Mouse (Mus musculus) hindbrain, embryonic 13.5 days (tissue): Measurements from ENCODE around the gene Pcgf3. TPM values are rescaled to one million over a fixed set of nuclear protein-coding genes. Genes with fewer than 3 reads are reported as not detected.

Source experiments
- ATAC-seq: fragments of 200-750 bp; cut with Nextera tagmentation; 2 replicates; pipeline ENCODE4 v1.8.0; 2017; ENCODE audit warnings: moderate TSS enrichment; ENCODE audit not compliant: low FRiP score
- H3K27ac ChIP-seq: fragments of 300-500 bp; sonication (generic); 2 replicates; pipeline ENCODE4 v1.5.1; 2015; ENCODE audit warnings: inconsistent platforms, mild to moderate bottlenecking, moderate library complexity
- H3K27me3 ChIP-seq: fragments of 300-500 bp; sonication (generic); 2 replicates; pipeline ENCODE4 v1.6.1; 2015; ENCODE audit warnings: mild to moderate bottlenecking, inconsistent platforms
- H3K36me3 ChIP-seq: fragments of 300-500 bp; sonication (generic); 2 replicates; pipeline ENCODE4 v1.6.1; 2015; ENCODE audit warnings: mild to moderate bottlenecking, inconsistent platforms
- H3K4me1 ChIP-seq: fragments of 300-500 bp; sonication (generic); replicated peaks from 2 replicates; pipeline ENCODE4 v1.6.1; 2015; ENCODE audit warnings: inconsistent platforms
- H3K4me2 ChIP-seq: fragments of 300-500 bp; sonication (generic); 2 replicates; pipeline ENCODE4 v1.6.1; 2015; ENCODE audit warnings: inconsistent platforms, mild to moderate bottlenecking, moderate library complexity
- H3K4me3 ChIP-seq: fragments of 300-500 bp; sonication (generic); 2 replicates; pipeline ENCODE4 v1.5.1; 2015; ENCODE audit warnings: mild to moderate bottlenecking, inconsistent platforms
- H3K9ac ChIP-seq: fragments of 300-500 bp; sonication (generic); 2 replicates; pipeline ENCODE4 v1.6.1; 2015; ENCODE audit warnings: mild to moderate bottlenecking, inconsistent platforms
- H3K9me3 ChIP-seq: fragments of 300-500 bp; sonication (generic); 2 replicates; pipeline ENCODE4 v1.6.1; 2016; ENCODE audit warnings: inconsistent platforms
- WGBS: fragments of 180-500 bp; shearing (Covaris S2); methylation state at CpG from one replicate; pipeline ENCODE4 v1.1.7; 2015; 5-methylcytosine and 5-hydroxymethylcytosine counted together
- polyA plus RNA-seq: library from polyadenylated mRNA; unstranded; fragments of >200 nt; fragmentation: Nextera tagmentation; extraction: Ambion mirVana; gene quantifications from 2 replicates; pipeline ENCODE4 v1.2.1, GENCODE M21; 2015

Pcgf3 gene
- polyA plus RNA-seq, 1 experiment from 2014 or later: 27.8 TPM

- no peak overlapping the region for H3K4me3 ChIP-seq
- no peak overlapping the region for H3K9ac ChIP-seq
- H3K27ac ChIP-seq: no peak overlapping the region
- peaks cover 8% of the 10 kb centered on the region; the same call in 1 of the 2 replicates for H3K4me1 ChIP-seq
- H3K27me3 ChIP-seq: peaks cover 26% of the 10 kb centered on the region
- no peak overlapping the region for H3K4me2 ChIP-seq
- WGBS: 84% methylated on average over 8 of the region's 8 CpGs
- ATAC-seq: no peak
- no peaks in the 10 kb centered on the region for H3K36me3 ChIP-seq
- H3K9me3 ChIP-seq: no peaks in the 10 kb centered on the region
Measured at GRCm38 (mm10) chr5:108450837-108451540, 10.0 kb upstream of the Pcgf3 start.

- no peak overlapping the region for H3K4me3 ChIP-seq
- WGBS: 87% methylated on average over 1 of the region's 1 CpGs
- H3K4me1 ChIP-seq: peaks cover 8% of the 10 kb centered on the region; the same call in 1 of the 2 replicates
- no peak overlapping the region for H3K9ac ChIP-seq
- no peaks in the 10 kb centered on the region for H3K9me3 ChIP-seq
- peaks cover 26% of the 10 kb centered on the region for H3K27me3 ChIP-seq
- ATAC-seq: no peak
- H3K36me3 ChIP-seq: no peaks in the 10 kb centered on the region
- no peak overlapping the region for H3K4me2 ChIP-seq
- no peak overlapping the region for H3K27ac ChIP-seq
Measured at GRCm38 (mm10) chr5:108451611-108452010, 9.4 kb upstream of the Pcgf3 start.

- no peak overlapping the region for H3K4me3 ChIP-seq
- ATAC-seq: no peak
- peaks cover 24% of the 10 kb centered on the region for H3K27me3 ChIP-seq
- peaks cover 8% of the 10 kb centered on the region; the same call in 1 of the 2 replicates for H3K4me1 ChIP-seq
- no peak overlapping the region for H3K9ac ChIP-seq
- no peaks in the 10 kb centered on the region for H3K9me3 ChIP-seq
- no peak overlapping the region for H3K27ac ChIP-seq
- H3K36me3 ChIP-seq: no peaks in the 10 kb centered on the region
- H3K4me2 ChIP-seq: no peak overlapping the region
- WGBS: 88% methylated on average over 1 of the region's 1 CpGs
Measured at GRCm38 (mm10) chr5:108452422-108452821, 8.6 kb upstream of the Pcgf3 start.

- H3K36me3 ChIP-seq: no peaks in the 10 kb centered on the region
- no peak overlapping the region for H3K9ac ChIP-seq
- no peak overlapping the region for H3K4me2 ChIP-seq
- H3K27me3 ChIP-seq: peaks cover 16% of the 10 kb centered on the region
- H3K4me1 ChIP-seq: no peaks in the 10 kb centered on the region; the same call in 1 of the 2 replicates
- H3K9me3 ChIP-seq: no peaks in the 10 kb centered on the region
- ATAC-seq: no peak
- H3K27ac ChIP-seq: no peak overlapping the region
- WGBS: 38% methylated on average over 3 of the region's 3 CpGs
- no peak overlapping the region for H3K4me3 ChIP-seq
Measured at GRCm38 (mm10) chr5:108454094-108454493, 6.9 kb upstream of the Pcgf3 start.

GRCm38 (mm10) chr5:108458706-108459105, 2.3 kb upstream of the Pcgf3 start:
- H3K9ac ChIP-seq: no peak overlapping the region
- H3K36me3 ChIP-seq: no peaks in the 10 kb centered on the region
- H3K27me3 ChIP-seq: peaks cover 23% of the 10 kb centered on the region
- no peaks in the 10 kb centered on the region for H3K9me3 ChIP-seq
- no peak overlapping the region for H3K4me3 ChIP-seq
- H3K4me1 ChIP-seq: peaks cover 22% of the 10 kb centered on the region
- no peak overlapping the region for H3K27ac ChIP-seq
- no peak overlapping the region for H3K4me2 ChIP-seq
- no peak for ATAC-seq
- WGBS: 78% methylated on average over 2 of the region's 2 CpGs

- 45% methylated on average over 6 of the region's 6 CpGs for WGBS
Measured at GRCm38 (mm10) chr5:108460461-108460860, 571 bp upstream of the Pcgf3 start.

GRCm38 (mm10) chr5:108462446-108462845, 1.4 kb downstream of the Pcgf3 start:
- Histone ChIP-seq H3K4me2 (peak overlapping the region; percentile 100), H3K36me3 (no peaks in the 10 kb centered on the region), H3K27me3 (peaks cover 19% of the 10 kb centered on the region), H3K4me1 (peaks cover 54% of the 10 kb centered on the region), H3K4me3 (peak overlapping the region; percentile 92), H3K9ac (peak overlapping the region; percentile 98), H3K27ac (peak overlapping the region; percentile 91), H3K9me3 (no peaks in the 10 kb centered on the region)
- 42% methylated on average over 4 of the region's 4 CpGs for WGBS
- no peak for ATAC-seq

More at GRCm38 (mm10) chr5:108460461-108460860, 571 bp upstream of the Pcgf3 start:
- 0 out of 2 replicates have a peak, but pooled peaks have one; percentile 0 for ATAC-seq
- Histone ChIP-seq H3K36me3 (no peaks in the 10 kb centered on the region), H3K4me2 (peak overlapping the region; percentile 100), H3K27ac (no peak overlapping the region), H3K4me1 (peaks cover 37% of the 10 kb centered on the region), H3K27me3 (peaks cover 23% of the 10 kb centered on the region), H3K4me3 (peak overlapping the region; percentile 92), H3K9me3 (no peaks in the 10 kb centered on the region), H3K9ac (peak overlapping the region; percentile 65; the same call in 1 of the 2 replicates)

- no peak overlapping the region for H3K4me3 ChIP-seq
- no peaks in the 10 kb centered on the region for H3K9me3 ChIP-seq
- no peak overlapping the region for H3K27ac ChIP-seq
- WGBS: 91% methylated on average over 6 of the region's 6 CpGs
- ATAC-seq: no peak
- H3K4me2 ChIP-seq: no peak overlapping the region
- H3K4me1 ChIP-seq: peaks cover 63% of the 10 kb centered on the region
- H3K9ac ChIP-seq: no peak overlapping the region
- H3K36me3 ChIP-seq: no peaks in the 10 kb centered on the region
- no peaks in the 10 kb centered on the region for H3K27me3 ChIP-seq
Measured at GRCm38 (mm10) chr5:108465131-108465891, 4.3 kb downstream of the Pcgf3 start.

GRCm38 (mm10) chr5:108466647-108467046, 5.6 kb downstream of the Pcgf3 start:
- Histone ChIP-seq H3K27me3 (no peaks in the 10 kb centered on the region), H3K9ac (no peak overlapping the region), H3K4me3 (no peak overlapping the region), H3K36me3 (peaks cover 4% of the 10 kb centered on the region), H3K4me1 (peaks cover 59% of the 10 kb centered on the region), H3K4me2 (no peak overlapping the region), H3K9me3 (no peaks in the 10 kb centered on the region), H3K27ac (no peak overlapping the region)
- 98% methylated on average over 1 of the region's 1 CpGs for WGBS
- no peak for ATAC-seq

GRCm38 (mm10) chr5:108469617-108470016, 8.6 kb downstream of the Pcgf3 start:
- 72% methylated on average over 7 of the region's 7 CpGs for WGBS
- H3K9me3 ChIP-seq: no peaks in the 10 kb centered on the region
- H3K9ac ChIP-seq: no peak overlapping the region
- peaks cover 34% of the 10 kb centered on the region for H3K36me3 ChIP-seq
- no peak for ATAC-seq
- no peak overlapping the region for H3K4me3 ChIP-seq
- no peaks in the 10 kb centered on the region for H3K27me3 ChIP-seq
- H3K4me2 ChIP-seq: no peak overlapping the region
- peaks cover 32% of the 10 kb centered on the region for H3K4me1 ChIP-seq
- H3K27ac ChIP-seq: no peak overlapping the region

- H3K9me3 ChIP-seq: no peaks in the 10 kb centered on the region
- ATAC-seq: no peak
- H3K27me3 ChIP-seq: no peaks in the 10 kb centered on the region
- 97% methylated on average over 4 of the region's 4 CpGs for WGBS
- H3K4me1 ChIP-seq: peaks cover 8% of the 10 kb centered on the region; the same call in 1 of the 2 replicates
- H3K4me2 ChIP-seq: no peak overlapping the region
- H3K36me3 ChIP-seq: peaks cover 73% of the 10 kb centered on the region
- no peak overlapping the region for H3K27ac ChIP-seq
- no peak overlapping the region for H3K4me3 ChIP-seq
- H3K9ac ChIP-seq: no peak overlapping the region
Measured at GRCm38 (mm10) chr5:108473737-108474136, 12.7 kb downstream of the Pcgf3 start.

- no peak overlapping the region for H3K4me3 ChIP-seq
- H3K9ac ChIP-seq: no peak overlapping the region
- no peaks in the 10 kb centered on the region for H3K27me3 ChIP-seq
- no peaks in the 10 kb centered on the region for H3K9me3 ChIP-seq
- no peak overlapping the region for H3K4me2 ChIP-seq
- WGBS: 92% methylated on average over 3 of the region's 3 CpGs
- no peak overlapping the region for H3K27ac ChIP-seq
- no peak for ATAC-seq
- no peaks in the 10 kb centered on the region for H3K4me1 ChIP-seq
- peaks cover 82% of the 10 kb centered on the region for H3K36me3 ChIP-seq
Measured at GRCm38 (mm10) chr5:108475977-108476376, 14.9 kb downstream of the Pcgf3 start.
